7 mouse cellular contexts compared by ENCODE assay signal in the genomic region with DNA sequence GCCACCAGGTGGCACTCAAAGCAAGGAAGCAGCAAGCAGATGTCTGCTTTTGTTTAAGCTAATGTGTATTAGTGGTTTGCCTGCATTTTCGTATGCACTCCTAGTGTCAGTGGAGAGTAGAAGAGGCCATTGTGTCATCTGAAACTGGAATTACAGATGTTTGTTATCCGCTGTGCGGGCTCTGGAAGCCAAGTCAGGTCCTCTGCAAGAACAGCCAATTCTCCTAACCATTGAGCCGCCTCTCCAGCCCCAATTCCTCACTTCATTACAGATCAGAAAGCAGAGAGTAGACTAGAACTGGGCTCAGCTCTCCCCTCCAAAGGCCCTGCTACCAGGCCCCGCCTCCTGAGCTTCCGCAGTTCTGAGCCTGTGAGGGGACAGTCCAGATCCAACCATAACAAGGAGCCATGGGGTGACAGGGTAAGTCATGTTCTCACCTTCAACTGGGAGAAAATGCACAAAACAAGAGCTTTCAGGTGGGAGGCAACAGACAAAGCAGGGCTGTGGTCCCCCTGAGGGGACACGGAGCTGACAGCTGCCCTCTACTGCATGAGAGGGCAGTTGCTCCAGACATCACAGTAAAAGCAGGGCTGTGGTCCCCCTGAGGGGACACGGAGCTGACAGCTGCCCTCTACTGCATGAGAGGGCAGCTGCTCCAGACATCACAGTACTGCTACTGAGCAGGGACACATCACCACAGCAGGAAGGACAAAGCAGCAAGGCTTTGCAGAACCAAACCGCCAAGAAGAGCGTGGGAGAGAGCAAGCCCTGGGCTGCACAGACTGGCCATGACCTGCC. TPM values are rescaled to one million over a fixed set of nuclear protein-coding genes. Genes with fewer than 3 reads are reported as not detected.
DNase-seq lines count a peak whose midpoint lies in the region; ATAC-seq and TF ChIP-seq lines count a peak whose summit lies in the region.

No protein-coding gene starts in this region.

- peaks cover 7% of the 10 kb centered on the region for H3K4me1 ChIP-seq in heart, adult 2 months (ENCODE audit: control insufficient read depth, insufficient read depth, low read length)
- peaks cover 24% of the 10 kb centered on the region for H3K4me1 ChIP-seq in kidney, embryonic 15.5 days

- peak; percentile 52 for DNase-seq in 3134 (ENCODE audit: extremely low read depth, insufficient read length, low spot score)
- DNase-seq in B cell, adult 2 months: peak; percentile 65 to 67
- peak; percentile 70 for DNase-seq in cerebellum, adult 9-10 months
- DNase-seq in heart, adult 2 months: peak; percentile 45 to 48
- peak; percentile 42 for DNase-seq in thymus, postnatal 25 days

- intact Hi-C loops in heart, adult 2 months (cut with DNase I): loop anchor here (1.0 kb wide), 1 partner anchor 96 kb away; no protein-coding TSS in a partner anchor

- TF ChIP-seq EP300 in heart, adult 2 months (IDR thresholded peaks at IDR 0.05; ENCODE audit: insufficient read depth, low read depth, low read length): no peak

- TF ChIP-seq CTCF in heart, adult 2 months (IDR thresholded peaks at IDR 0.05): peak; percentile 83

- H3K9ac ChIP-seq in heart, adult 2 months (ENCODE audit: low read depth, low read length): no peak overlapping the region
- H3K9ac ChIP-seq in kidney, embryonic 15.5 days: no peak overlapping the region

- H3K4me3 ChIP-seq in heart, adult 2 months: no peak overlapping the region
- no peak overlapping the region for H3K4me3 ChIP-seq in kidney, embryonic 15.5 days (replicated peaks)

- no peaks in the 10 kb centered on the region; the same call in 1 of the 2 replicates for H3K27me3 ChIP-seq in heart, adult 2 months (ENCODE audit: control insufficient read depth, insufficient read depth, low read length)
- H3K27me3 ChIP-seq in kidney, embryonic 15.5 days: no peaks in the 10 kb centered on the region; the same call in 1 of the 2 replicates

- no peaks in the 10 kb centered on the region for H3K79me2 ChIP-seq in heart, adult 2 months (replicated peaks; ENCODE audit: control insufficient read depth, insufficient read depth, low read length)

- ATAC-seq in kidney, embryonic 15.5 days (replicated peaks; ENCODE audit: low FRiP score): peak; percentile 41
- peak; percentile 30; the same call in 1 of the 2 replicates for ATAC-seq in megakaryocyte-erythroid progenitor cell, adult 5-6 weeks (replicated peaks; ENCODE audit: low FRiP score, low TSS enrichment, poor library complexity, severe bottlenecking)

- H3K4me2 ChIP-seq in kidney, embryonic 15.5 days: peak overlapping the region; percentile 22

- H3K27ac ChIP-seq in heart, adult 2 months: peak overlapping the region; percentile 26
- peak overlapping the region; percentile 61 for H3K27ac ChIP-seq in kidney, embryonic 15.5 days

- no peaks in the 10 kb centered on the region for H3K9me3 ChIP-seq in kidney, embryonic 15.5 days (replicated peaks)

- H3K36me3 ChIP-seq in heart, adult 2 months (ENCODE audit: control insufficient read depth, insufficient read depth, low read length): no peaks in the 10 kb centered on the region
- H3K36me3 ChIP-seq in kidney, embryonic 15.5 days: peaks cover 20% of the 10 kb centered on the region

- 24% methylated on average over 10 of the region's 10 CpGs for WGBS in heart, adult 2 months
- 18% methylated on average over 10 of the region's 10 CpGs for WGBS in kidney, embryonic 15.5 days

- TF ChIP-seq POLR2A in heart, adult 2 months (IDR thresholded peaks at IDR 0.05; ENCODE audit: insufficient read depth, low read depth, low read length): no peak

RNA-seq across cellular contexts. Expression of a gene that starts 13.4 kb away (rescaled TPM):
- 1 to 10 TPM; 6.6 to 6.8 TPM for total RNA-seq in heart, adult 2 months (2021)
- polyA plus RNA-seq in heart, adult 2 months (2012; rRNA removed): 17.2 and 23.5 TPM in 2 replicates
- 7.9 and 10.4 TPM in 2 replicates for polyA plus RNA-seq in kidney, embryonic 15.5 days (2015; fragmentation: Nextera tagmentation; extraction: Ambion mirVana)
- total RNA-seq in megakaryocyte-erythroid progenitor cell, adult 5-6 weeks (2014; fragmentation: Nextera tagmentation): 1.2 TPM in 1 of 2 replicates, not detected in the other
- total RNA-seq in megakaryocyte-erythroid progenitor cell, adult 5-6 weeks (2017): 0.14 and 0.46 TPM in 2 replicates

RNA-seq across cellular contexts. Expression of a gene that starts 26.8 kb away (rescaled TPM):
- 10 to 100 TPM; 10.8 to 11.5 TPM for total RNA-seq in heart, adult 2 months (2021)
- polyA plus RNA-seq in heart, adult 2 months (2012; rRNA removed): 9.6 and 10.7 TPM in 2 replicates
- polyA plus RNA-seq in kidney, embryonic 15.5 days (2015; fragmentation: Nextera tagmentation; extraction: Ambion mirVana): 15.8 and 16.6 TPM in 2 replicates
- 0.07 and 2.0 TPM in 2 replicates for total RNA-seq in megakaryocyte-erythroid progenitor cell, adult 5-6 weeks (2014; fragmentation: Nextera tagmentation)
- total RNA-seq in megakaryocyte-erythroid progenitor cell, adult 5-6 weeks (2017): 0.11 and 20.5 TPM in 2 replicates

RNA-seq across cellular contexts. Expression of a gene that starts 55.5 kb away (rescaled TPM):
- 10 to 100 TPM; 14.8 to 15.7 TPM for total RNA-seq in heart, adult 2 months (2021)
- polyA plus RNA-seq in heart, adult 2 months (2012; rRNA removed): 5.4 and 7.5 TPM in 2 replicates
- polyA plus RNA-seq in kidney, embryonic 15.5 days (2015; fragmentation: Nextera tagmentation; extraction: Ambion mirVana): 1.0 and 1.8 TPM in 2 replicates
- not detected in 2 replicates for total RNA-seq in megakaryocyte-erythroid progenitor cell, adult 5-6 weeks (2014; fragmentation: Nextera tagmentation)
- total RNA-seq in megakaryocyte-erythroid progenitor cell, adult 5-6 weeks (2017): not detected in 2 replicates

Comparison
In these comparisons a context has a peak if more than half of its experiments do, and no peak if none do; other contexts are left out.
1. RNA of a gene that starts 55.5 kb away (total RNA-seq): 14.8 to 15.7 TPM in heart, adult 2 months; not detected in megakaryocyte-erythroid progenitor cell, adult 5-6 weeks; every median in the first group is over 10 times any median in the second.
2. Peak in every context shown above with its lines, with median percentiles within 50 percentile points of each other: DNase-seq.